Mouse (Mus musculus) C2C12 (cell line): ENCODE results near the gene Nedd9. TPM values are rescaled to one million over a fixed set of nuclear protein-coding genes. Genes with fewer than 3 reads are reported as not detected.

Experiments
- H3K27me3 ChIP-seq: one replicate; pipeline ENCODE4 v1.6.1; 2011; ENCODE audit not compliant: control insufficient read depth, insufficient read depth, insufficient read length
- H3K36me3 ChIP-seq: one replicate; pipeline ENCODE4 v1.6.1; 2011; ENCODE audit not compliant: control insufficient read depth, insufficient read depth
- H3K4me3 ChIP-seq: one replicate; pipeline ENCODE4 v1.5.1; 2011; ENCODE audit warnings: mild to moderate bottlenecking, control low read depth; ENCODE audit not compliant: poor library complexity, insufficient read depth, severe bottlenecking
- H3K79me2 ChIP-seq: one replicate; pipeline ENCODE4 v1.6.1; 2011; ENCODE audit not compliant: control insufficient read depth, insufficient read depth
- H3K79me3 ChIP-seq: one replicate; pipeline ENCODE4 v1.6.1; 2011; ENCODE audit warnings: low read depth, control low read depth
- H3ac ChIP-seq: one replicate; pipeline ENCODE3; 2011; ENCODE audit warnings: low read depth; ENCODE audit not compliant: control insufficient read depth, insufficient read length
- CEBPB ChIP-seq: IDR thresholded peaks from one replicate; pipeline ENCODE4 v1.6.1; 2011; ENCODE audit warnings: low read depth, mild to moderate bottlenecking, control low read depth, moderate library complexity
- CTCF ChIP-seq: IDR thresholded peaks from one replicate; pipeline ENCODE4 v1.5.1; 2011; ENCODE audit not compliant: control insufficient read depth, insufficient read depth, insufficient read length
- FOSL1 ChIP-seq: IDR thresholded peaks from one replicate; pipeline ENCODE4 v1.8.0; 2011; ENCODE audit warnings: mild to moderate bottlenecking, low read length; ENCODE audit not compliant: poor library complexity, insufficient read depth, severe bottlenecking
- MAX ChIP-seq: IDR thresholded peaks from one replicate; pipeline ENCODE4 v1.6.1; 2011; ENCODE audit warnings: mild to moderate bottlenecking, control low read depth
- MYOD1 ChIP-seq: IDR thresholded peaks from one replicate; pipeline ENCODE4 v1.6.1; 2011; ENCODE audit warnings: low read depth; ENCODE audit not compliant: control insufficient read depth, insufficient read length
- MYOG ChIP-seq: IDR thresholded peaks from one replicate; pipeline ENCODE4 v1.6.1; 2011; ENCODE audit not compliant: control insufficient read depth, insufficient read length; ENCODE audit errors: extremely low read depth
- USF1 ChIP-seq: IDR thresholded peaks from one replicate; pipeline ENCODE4 v1.6.1; 2011; ENCODE audit warnings: low read depth, mild to moderate bottlenecking, control low read depth, moderate library complexity
- polyA plus RNA-seq: library from polyadenylated mRNA; unstranded; fragments of >200 nt; fragmentation: generic; extraction: Trizol; gene quantifications from one replicate; pipeline ENCODE4 v1.2.1, GENCODE M21; 2012; ENCODE audit warnings: missing spikeins

Gene Nedd9
- polyA plus RNA-seq, 1 experiment, result 6.7 TPM

GRCm38 (mm10) chr13:41502136-41502916, 15.2 kb upstream of the Nedd9 start:
- Histone ChIP-seq H3K79me2 (no peaks in the 10 kb centered on the region), H3K36me3 (no peaks in the 10 kb centered on the region), H3K79me3 (no peaks in the 10 kb centered on the region), H3ac (no peak overlapping the region), H3K27me3 (no peaks in the 10 kb centered on the region), H3K4me3 (no peak overlapping the region)
- TF ChIP-seq FOSL1, result no peak
- no peak for TF ChIP-seq MYOG
- no peak for TF ChIP-seq CTCF
- no peak for TF ChIP-seq CEBPB
- TF ChIP-seq MYOD1, result no peak
- TF ChIP-seq USF1, result no peak
- no peak for TF ChIP-seq MAX

GRCm38 (mm10) chr13:41500793-41501192, 13.6 kb upstream of the Nedd9 start:
- Histone ChIP-seq H3K27me3 (no peaks in the 10 kb centered on the region), H3K79me3 (no peaks in the 10 kb centered on the region), H3ac (no peak overlapping the region), H3K79me2 (no peaks in the 10 kb centered on the region), H3K4me3 (no peak overlapping the region), H3K36me3 (no peaks in the 10 kb centered on the region)
- TF ChIP-seq FOSL1, result no peak

GRCm38 (mm10) chr13:41498611-41499121, 11.5 kb upstream of the Nedd9 start:
- Histone ChIP-seq H3K4me3 (no peak overlapping the region), H3K27me3 (no peaks in the 10 kb centered on the region), H3K79me2 (no peaks in the 10 kb centered on the region), H3K36me3 (no peaks in the 10 kb centered on the region), H3ac (no peak overlapping the region), H3K79me3 (no peaks in the 10 kb centered on the region)
- TF ChIP-seq FOSL1, result no peak
- no peak for TF ChIP-seq MAX
- TF ChIP-seq MYOG, result no peak
- no peak for TF ChIP-seq USF1
- TF ChIP-seq CTCF, result no peak
- no peak for TF ChIP-seq MYOD1
- TF ChIP-seq CEBPB, result no peak

- no peak overlapping the region for H3ac ChIP-seq
- no peak for TF ChIP-seq MYOG
- TF ChIP-seq MYOD1, result no peak
- TF ChIP-seq CEBPB, result no peak
- no peak for TF ChIP-seq USF1
- H3K79me2 ChIP-seq, result no peaks in the 10 kb centered on the region
- H3K79me3 ChIP-seq, result no peaks in the 10 kb centered on the region
- H3K27me3 ChIP-seq, result no peaks in the 10 kb centered on the region
- H3K4me3 ChIP-seq, result no peak overlapping the region
- H3K36me3 ChIP-seq, result no peaks in the 10 kb centered on the region
These were observed 7.5 kb upstream of the Nedd9 start for GRCm38 (mm10) chr13:41494681-41495080.

GRCm38 (mm10) chr13:41491981-41492702, 5.0 kb upstream of the Nedd9 start:
- Histone ChIP-seq H3K79me2 (no peaks in the 10 kb centered on the region), H3ac (no peak overlapping the region), H3K79me3 (no peaks in the 10 kb centered on the region), H3K27me3 (no peaks in the 10 kb centered on the region), H3K36me3 (no peaks in the 10 kb centered on the region), H3K4me3 (no peak overlapping the region)
- TF ChIP-seq CEBPB, result no peak

- Histone ChIP-seq H3K79me3 (no peaks in the 10 kb centered on the region), H3K27me3 (no peaks in the 10 kb centered on the region), H3ac (no peak overlapping the region), H3K4me3 (no peak overlapping the region), H3K36me3 (no peaks in the 10 kb centered on the region), H3K79me2 (no peaks in the 10 kb centered on the region)
- TF ChIP-seq CTCF, result no peak
- TF ChIP-seq FOSL1, result no peak
- no peak for TF ChIP-seq MYOG
- TF ChIP-seq MAX, result no peak
- no peak for TF ChIP-seq MYOD1
- no peak for TF ChIP-seq CEBPB
These were observed 4.4 kb upstream of the Nedd9 start for GRCm38 (mm10) chr13:41491522-41491921.
